Mouse (Mus musculus) gastrocnemius, postnatal 25 days (tissue): Measurements from ENCODE around the gene Msh5. TPM values are rescaled to one million over a fixed set of nuclear protein-coding genes. Genes with fewer than 3 reads are reported as not detected.
"Not testable (repeated sequence)": the region's sequence is repeated elsewhere in the genome, so short reads cannot be mapped to it uniquely, and the experiment has no call there.

Source experiments
- DNase-seq: peaks from one replicate; pipeline ENCODE4 v3.0.0; 2022
- total RNA-seq, 2 experiments: library from RNA; stranded (reverse); gene quantifications; 1 replicate in 1 of 2; 2 replicates in 1 of 2; pipeline ENCODE4 v1.2.3; 2021

The Msh5 gene
- total RNA-seq, 2 experiments from 2014 or later: 0.67 to 0.72 TPM

GRCm38 (mm10) chr17:35023756-35024155 lies 22.8 kb downstream of the Msh5 start:
- DNase-seq: no peak

GRCm38 (mm10) chr17:35023221-35023620 lies 23.3 kb downstream of the Msh5 start:
- DNase-seq: no peak

GRCm38 (mm10) chr17:35022541-35023060 lies 23.9 kb downstream of the Msh5 start:
- DNase-seq: no peak

- no peak for DNase-seq
Observed at GRCm38 (mm10) chr17:35021842-35022477, 24.6 kb downstream of the Msh5 start.

- peak; percentile 75 for DNase-seq
Observed at GRCm38 (mm10) chr17:35021163-35021808, 25.3 kb downstream of the Msh5 start.

- DNase-seq: no peak
Observed at GRCm38 (mm10) chr17:35020551-35020950, 26.0 kb downstream of the Msh5 start.

- DNase-seq: no peak
Observed at GRCm38 (mm10) chr17:35019894-35020293, 26.7 kb downstream of the Msh5 start.

- DNase-seq: no peak
Observed at GRCm38 (mm10) chr17:35018171-35018570, 28.4 kb downstream of the Msh5 start.

GRCm38 (mm10) chr17:35017706-35018030 lies 28.9 kb downstream of the Msh5 start:
- DNase-seq: no peak

- DNase-seq: peak; percentile 5
Observed at GRCm38 (mm10) chr17:35016791-35017705, 29.5 kb downstream of the Msh5 start.

- peak; percentile 52 for DNase-seq
Observed at GRCm38 (mm10) chr17:35016376-35016775, 30.2 kb downstream of the Msh5 start, which contains the start of gene Vwa7. Gene Vwa7 (plus strand): TSS chr17:35016579.

GRCm38 (mm10) chr17:35015296-35015695 lies 31.2 kb downstream of the Msh5 start:
- peak; percentile 6 for DNase-seq

- DNase-seq: peak; percentile 7
Observed at GRCm38 (mm10) chr17:35013221-35013620, 33.3 kb downstream of the Msh5 start.

- DNase-seq: peak; percentile 3
Observed at GRCm38 (mm10) chr17:35012430-35012829, 34.1 kb downstream of the Msh5 start.

- no peak for DNase-seq
Observed at GRCm38 (mm10) chr17:35011440-35011839, 35.1 kb downstream of the Msh5 start.

- DNase-seq: no peak
Observed at GRCm38 (mm10) chr17:35009586-35009985, 37.0 kb downstream of the Msh5 start.

GRCm38 (mm10) chr17:35007387-35007991 lies 39.1 kb downstream of the Msh5 start:
- no peak for DNase-seq

- DNase-seq: not testable (repeated sequence)
Observed at GRCm38 (mm10) chr17:35005902-35006301, 40.6 kb downstream of the Msh5 start.

- no peak for DNase-seq
Observed at GRCm38 (mm10) chr17:35005158-35005557, 41.4 kb downstream of the Msh5 start.

GRCm38 (mm10) chr17:35004075-35004717 lies 42.3 kb downstream of the Msh5 start:
- DNase-seq: no peak

- no peak for DNase-seq
Observed at GRCm38 (mm10) chr17:35003022-35003838, 43.3 kb downstream of the Msh5 start.
